Mouse (Mus musculus): ENCODE data around the gene Npcd. TPM values are rescaled to one million over a fixed set of nuclear protein-coding genes. Genes with fewer than 3 reads are reported as not detected.

The Npcd gene
- polyA plus RNA-seq, 1 experiment: not detected

DNA sequence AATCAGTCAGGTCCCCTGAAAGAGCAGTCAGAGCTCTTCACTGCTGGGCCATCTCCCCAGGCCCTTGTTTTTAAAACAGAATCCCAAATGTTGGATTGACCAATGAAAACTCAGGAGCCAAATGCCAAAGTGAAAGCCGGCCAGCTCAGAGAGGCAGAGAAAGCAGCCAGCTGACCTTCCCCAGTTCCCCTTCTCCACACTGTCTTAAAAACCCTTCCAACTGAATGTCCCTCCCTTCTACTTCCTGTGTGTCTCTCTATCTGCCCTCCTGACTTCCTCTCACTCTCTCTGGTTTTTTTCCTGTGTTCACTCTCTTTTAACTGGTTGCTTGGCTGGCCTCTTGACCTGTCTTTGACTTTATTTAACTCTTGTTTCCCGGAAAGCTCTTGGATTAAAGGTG lies 40.0 kb upstream of the Npcd start:
- 33% methylated on average over 2 of the region's 2 CpGs for WGBS
- no peak for TF ChIP-seq POLR2A (IDR thresholded peaks at IDR 0.05; ENCODE audit: borderline replicate concordance, control insufficient read depth, low read depth, low read length)
- no peak for TF ChIP-seq CTCF (IDR thresholded peaks at IDR 0.05; ENCODE audit: control insufficient read depth, insufficient read depth, low read length)
- H3K4me1 ChIP-seq (ENCODE audit: control insufficient read depth, insufficient read depth, low read length): no peaks in the 10 kb centered on the region
- no peak overlapping the region for H3K27ac ChIP-seq (ENCODE audit: control insufficient read depth, insufficient read depth, low read depth, low read length, poor library complexity)
- no peak overlapping the region for H3K4me3 ChIP-seq (replicated peaks; ENCODE audit: control insufficient read depth, low read depth, low read length)

DNA sequence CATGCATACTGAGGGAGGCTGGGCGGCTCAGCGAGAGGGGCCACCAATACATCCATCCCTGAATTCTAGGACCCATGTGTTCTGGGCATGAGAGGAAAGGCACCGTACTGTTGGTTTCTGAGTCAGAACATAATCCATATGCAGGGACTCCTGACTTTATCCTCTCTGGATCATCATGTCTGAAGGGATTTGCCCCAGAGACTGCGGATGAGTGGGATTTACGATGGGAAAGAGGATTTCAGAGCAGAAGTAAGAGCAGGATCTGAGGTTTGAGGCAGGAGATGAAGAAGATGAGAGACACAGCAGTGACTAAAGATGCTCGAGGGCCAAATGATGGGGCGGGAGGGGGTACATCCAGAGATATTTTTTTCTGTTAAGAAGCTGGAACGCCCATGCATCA lies 39.5 kb upstream of the Npcd start:
- TF ChIP-seq POLR2A (IDR thresholded peaks at IDR 0.05; ENCODE audit: borderline replicate concordance, control insufficient read depth, low read depth, low read length) (no peak), CTCF (IDR thresholded peaks at IDR 0.05; ENCODE audit: control insufficient read depth, insufficient read depth, low read length) (no peak)
- H3K4me1 ChIP-seq (ENCODE audit: control insufficient read depth, insufficient read depth, low read length): no peaks in the 10 kb centered on the region
- H3K4me3 ChIP-seq (replicated peaks; ENCODE audit: control insufficient read depth, low read depth, low read length): no peak overlapping the region
- no peak overlapping the region for H3K27ac ChIP-seq (ENCODE audit: control insufficient read depth, insufficient read depth, low read depth, low read length, poor library complexity)
- 79% methylated on average over 8 of the region's 8 CpGs for WGBS

DNA sequence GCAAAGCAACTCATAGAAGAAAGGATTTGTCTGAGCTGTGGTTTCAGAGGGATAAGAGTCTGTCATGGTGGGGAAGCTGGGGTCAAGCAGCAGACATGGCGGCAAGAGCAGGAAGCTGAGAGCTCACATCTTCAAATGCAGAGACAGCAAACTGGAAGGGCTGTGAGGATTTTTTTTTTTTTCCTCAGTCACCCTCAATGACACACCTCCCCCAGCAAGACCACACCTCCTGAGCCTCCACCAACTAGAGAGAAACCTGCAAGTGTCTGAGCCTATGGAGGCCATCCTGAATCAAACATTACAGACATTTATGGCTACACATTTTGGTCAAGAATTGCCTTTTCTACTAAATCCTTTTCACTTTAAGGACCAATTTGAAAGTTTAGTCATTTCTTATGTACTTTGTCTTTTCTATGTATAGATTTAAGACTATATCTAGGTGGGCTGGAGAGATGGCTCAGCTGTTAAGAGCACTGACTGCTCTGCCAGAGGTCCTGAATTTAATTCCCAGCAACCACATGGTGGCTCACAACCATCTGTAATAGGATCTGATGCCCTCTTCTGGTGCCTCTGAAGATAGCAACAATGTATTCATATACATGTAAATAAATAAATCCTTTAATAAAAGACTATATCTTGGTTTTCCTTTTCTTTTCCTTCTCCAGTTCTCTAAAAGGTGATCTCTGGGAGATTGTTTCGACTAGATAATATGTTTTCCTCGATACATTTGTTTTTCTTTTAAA lies 33.4 kb upstream of the Npcd start:
- WGBS: 54% methylated on average over 3 of the region's 3 CpGs
- no peak overlapping the region for H3K27ac ChIP-seq (ENCODE audit: control insufficient read depth, insufficient read depth, low read depth, low read length, poor library complexity)
- H3K4me3 ChIP-seq (replicated peaks; ENCODE audit: control insufficient read depth, low read depth, low read length): no peak overlapping the region
- TF ChIP-seq CTCF (IDR thresholded peaks at IDR 0.05; ENCODE audit: control insufficient read depth, insufficient read depth, low read length) (no peak), POLR2A (IDR thresholded peaks at IDR 0.05; ENCODE audit: borderline replicate concordance, control insufficient read depth, low read depth, low read length) (no peak)
- no peaks in the 10 kb centered on the region for H3K4me1 ChIP-seq (ENCODE audit: control insufficient read depth, insufficient read depth, low read length)

DNA sequence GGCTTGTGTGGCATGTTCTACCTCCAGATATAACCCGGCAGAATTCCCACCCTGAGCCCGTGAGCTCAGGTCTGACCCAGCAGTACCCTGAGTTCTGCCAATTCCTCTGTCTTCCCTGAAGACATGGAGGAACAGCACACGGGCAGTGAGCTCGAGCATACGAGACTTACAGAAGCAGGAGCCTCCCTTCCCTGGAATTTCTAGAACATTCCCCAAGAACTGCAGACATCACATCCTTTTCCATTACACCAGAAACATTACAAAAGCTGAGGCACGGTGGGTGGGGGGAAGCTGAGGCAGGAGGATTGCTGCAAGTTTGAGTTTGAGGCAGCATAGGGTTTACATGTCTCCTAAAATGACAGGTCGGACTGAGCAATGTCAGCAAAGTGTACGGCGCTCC lies 25.8 kb upstream of the Npcd start:
- Histone ChIP-seq H3K4me3 (replicated peaks; ENCODE audit: control insufficient read depth, low read depth, low read length) (no peak overlapping the region), H3K4me1 (ENCODE audit: control insufficient read depth, insufficient read depth, low read length) (no peaks in the 10 kb centered on the region), H3K27ac (ENCODE audit: control insufficient read depth, insufficient read depth, low read depth, low read length, poor library complexity) (no peak overlapping the region)
- no peak for TF ChIP-seq CTCF (IDR thresholded peaks at IDR 0.05; ENCODE audit: control insufficient read depth, insufficient read depth, low read length)
- TF ChIP-seq POLR2A (IDR thresholded peaks at IDR 0.05; ENCODE audit: borderline replicate concordance, control insufficient read depth, low read depth, low read length): no peak
- WGBS: 81% methylated on average over 9 of the region's 9 CpGs

DNA sequence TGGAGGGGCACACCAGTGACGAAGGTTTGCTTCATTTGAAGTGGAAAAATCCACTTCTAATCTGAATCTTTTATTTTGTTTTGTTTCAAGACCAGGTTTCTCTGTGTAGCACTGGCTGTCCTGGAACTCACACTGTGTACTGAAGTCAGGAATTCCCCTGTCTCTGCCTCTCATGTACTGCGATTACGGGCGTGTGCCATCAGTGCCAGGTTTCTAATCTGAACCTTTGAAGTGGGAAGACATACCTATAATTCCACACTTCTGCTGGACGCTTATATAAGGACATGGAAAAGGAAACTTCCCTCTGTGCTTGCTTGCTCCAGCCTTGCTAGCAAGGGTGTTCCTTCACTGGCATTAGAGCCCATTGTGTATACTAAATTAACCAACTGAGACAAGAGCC lies 24.9 kb upstream of the Npcd start:
- no peak for TF ChIP-seq POLR2A (IDR thresholded peaks at IDR 0.05; ENCODE audit: borderline replicate concordance, control insufficient read depth, low read depth, low read length)
- TF ChIP-seq CTCF (IDR thresholded peaks at IDR 0.05; ENCODE audit: control insufficient read depth, insufficient read depth, low read length): no peak
- H3K4me1 ChIP-seq (ENCODE audit: control insufficient read depth, insufficient read depth, low read length): no peaks in the 10 kb centered on the region
- H3K4me3 ChIP-seq (replicated peaks; ENCODE audit: control insufficient read depth, low read depth, low read length): no peak overlapping the region
- WGBS: 85% methylated on average over 5 of the region's 5 CpGs
- H3K27ac ChIP-seq (ENCODE audit: control insufficient read depth, insufficient read depth, low read depth, low read length, poor library complexity): no peak overlapping the region

DNA sequence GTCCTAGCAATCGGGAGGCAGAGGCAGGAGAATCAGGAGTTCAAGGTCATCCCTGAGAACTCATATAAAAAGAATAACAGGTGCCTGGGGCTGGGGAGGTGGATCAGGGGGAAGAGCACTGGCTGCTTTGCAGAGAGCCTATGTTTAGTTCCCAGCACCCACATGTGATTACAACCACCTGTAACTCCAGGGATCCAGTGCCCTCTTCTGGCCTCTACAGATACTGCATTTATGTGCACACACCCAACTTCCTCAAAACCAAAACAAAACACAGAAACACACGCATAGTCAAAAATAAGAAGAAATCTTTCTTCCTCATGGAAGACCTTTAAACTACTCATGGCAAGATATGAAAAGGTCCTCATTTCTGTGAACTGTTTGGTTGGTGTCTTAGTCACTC lies 16.1 kb upstream of the Npcd start:
- no peak for TF ChIP-seq CTCF (IDR thresholded peaks at IDR 0.05; ENCODE audit: control insufficient read depth, insufficient read depth, low read length)
- no peak for TF ChIP-seq POLR2A (IDR thresholded peaks at IDR 0.05; ENCODE audit: borderline replicate concordance, control insufficient read depth, low read depth, low read length)
- 74% methylated on average over 2 of the region's 2 CpGs for WGBS
- Histone ChIP-seq H3K4me1 (ENCODE audit: control insufficient read depth, insufficient read depth, low read length) (no peaks in the 10 kb centered on the region), H3K27ac (ENCODE audit: control insufficient read depth, insufficient read depth, low read depth, low read length, poor library complexity) (no peak overlapping the region), H3K4me3 (replicated peaks; ENCODE audit: control insufficient read depth, low read depth, low read length) (no peak overlapping the region)

DNA sequence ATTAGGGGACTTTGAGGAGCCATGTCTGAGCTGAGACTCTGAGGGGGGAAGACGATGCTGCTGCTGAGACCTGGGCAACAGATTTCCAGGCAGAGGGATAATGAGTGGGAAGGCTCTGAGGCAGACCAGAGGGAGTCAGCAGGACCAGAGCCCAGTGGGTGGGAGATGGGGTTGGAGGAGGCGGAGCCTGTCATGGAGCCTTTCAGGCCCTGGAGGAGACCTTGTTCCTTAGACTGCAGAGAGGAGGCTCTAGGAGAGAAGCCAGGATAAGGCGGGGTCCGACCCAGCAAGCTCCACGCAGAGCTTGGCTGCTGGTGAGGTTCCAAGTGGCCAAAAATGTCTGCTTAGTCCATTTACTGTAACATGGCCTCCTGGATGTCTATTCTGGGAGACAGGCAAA lies 13.1 kb upstream of the Npcd start:
- no peak overlapping the region for H3K27ac ChIP-seq (ENCODE audit: control insufficient read depth, insufficient read depth, low read depth, low read length, poor library complexity)

DNA sequence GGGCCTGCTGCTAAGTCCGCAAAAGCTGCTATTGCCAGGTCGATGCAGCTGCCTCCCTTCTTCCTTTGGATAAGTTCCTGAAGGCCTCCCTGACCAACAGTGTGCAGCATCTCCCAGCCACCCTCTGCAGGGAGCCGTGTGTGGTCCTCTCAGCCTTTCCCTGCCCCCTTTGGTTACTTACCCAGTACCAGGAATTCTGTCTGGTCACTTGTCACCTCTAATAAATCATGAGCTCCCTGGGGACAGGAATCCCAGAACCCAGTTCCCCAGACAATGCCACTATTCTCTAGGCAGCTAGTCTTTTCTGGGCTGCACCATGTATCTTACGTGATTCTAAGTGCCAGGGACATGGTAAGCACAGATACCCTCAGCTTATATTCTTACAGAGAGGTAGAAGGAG lies 11.9 kb upstream of the Npcd start:
- no peak for TF ChIP-seq CTCF (IDR thresholded peaks at IDR 0.05; ENCODE audit: control insufficient read depth, insufficient read depth, low read length)
- no peak for TF ChIP-seq POLR2A (IDR thresholded peaks at IDR 0.05; ENCODE audit: borderline replicate concordance, control insufficient read depth, low read depth, low read length)
- Histone ChIP-seq H3K4me3 (replicated peaks; ENCODE audit: control insufficient read depth, low read depth, low read length) (no peak overlapping the region), H3K27ac (ENCODE audit: control insufficient read depth, insufficient read depth, low read depth, low read length, poor library complexity) (no peak overlapping the region), H3K4me1 (ENCODE audit: control insufficient read depth, insufficient read depth, low read length) (no peaks in the 10 kb centered on the region)
- WGBS: 76% methylated on average over 4 of the region's 4 CpGs

More for the DNA sequence above, 13.1 kb upstream of the Npcd start:
- WGBS: 50% methylated on average over 5 of the region's 5 CpGs
- TF ChIP-seq CTCF (IDR thresholded peaks at IDR 0.05; ENCODE audit: control insufficient read depth, insufficient read depth, low read length) (no peak), POLR2A (IDR thresholded peaks at IDR 0.05; ENCODE audit: borderline replicate concordance, control insufficient read depth, low read depth, low read length) (no peak)
- no peaks in the 10 kb centered on the region for H3K4me1 ChIP-seq (ENCODE audit: control insufficient read depth, insufficient read depth, low read length)
- no peak overlapping the region for H3K4me3 ChIP-seq (replicated peaks; ENCODE audit: control insufficient read depth, low read depth, low read length)

DNA sequence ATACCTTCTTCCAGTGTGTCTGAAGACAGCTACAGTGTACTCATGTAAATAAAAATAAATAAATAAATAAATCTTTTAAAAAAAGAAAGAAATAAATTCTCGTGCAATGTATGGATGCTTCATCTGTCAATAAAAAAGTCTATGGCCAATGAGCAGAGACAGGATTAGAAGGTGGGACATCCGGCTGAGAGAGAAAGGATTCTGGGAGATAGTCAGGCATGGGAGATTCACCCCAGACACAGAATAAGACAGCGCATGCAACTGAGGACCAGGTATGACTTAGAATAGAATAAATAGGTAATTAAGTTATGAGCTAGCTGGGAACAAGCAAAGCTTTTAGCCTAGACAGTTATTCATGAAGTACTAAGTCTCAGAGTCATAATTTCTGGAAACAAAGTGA lies 8.9 kb upstream of the Npcd start:
- no peak overlapping the region for H3K4me3 ChIP-seq (replicated peaks; ENCODE audit: control insufficient read depth, low read depth, low read length)
- WGBS: 89% methylated on average over 3 of the region's 3 CpGs
- H3K4me1 ChIP-seq (ENCODE audit: control insufficient read depth, insufficient read depth, low read length): no peaks in the 10 kb centered on the region
- no peak overlapping the region for H3K27ac ChIP-seq (ENCODE audit: control insufficient read depth, insufficient read depth, low read depth, low read length, poor library complexity)
- TF ChIP-seq POLR2A (IDR thresholded peaks at IDR 0.05; ENCODE audit: borderline replicate concordance, control insufficient read depth, low read depth, low read length) (no peak), CTCF (IDR thresholded peaks at IDR 0.05; ENCODE audit: control insufficient read depth, insufficient read depth, low read length) (no peak)

Measured in bone marrow, adult 2 months (tissue).